Mouse (Mus musculus): ENCODE results near the gene Psmd12.

DNA sequence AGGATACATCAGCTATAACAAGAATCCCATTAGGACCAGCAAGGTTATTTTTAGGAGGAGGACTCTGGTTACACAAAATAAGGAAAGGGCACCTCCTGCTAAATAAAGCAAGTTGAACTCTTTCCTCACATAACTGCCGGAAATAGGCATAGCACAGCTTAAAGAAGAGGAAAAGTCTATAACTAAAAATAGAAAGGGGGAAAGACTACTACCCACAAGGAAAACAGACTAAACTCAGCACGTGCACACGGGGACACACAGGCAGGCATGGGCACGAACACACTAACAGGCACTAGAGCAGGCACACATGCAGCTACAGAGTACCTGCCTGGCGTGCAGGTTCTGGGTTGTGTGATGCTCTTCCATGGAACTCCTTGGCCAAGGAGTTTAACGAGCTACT is 32.6 kb upstream of the Psmd12 start:
- TF ChIP-seq CTCF (conservative IDR thresholded peaks at IDR 0.05; ENCODE audit: low read length) (no peak), POU5F1 (IDR thresholded peaks at IDR 0.05; ENCODE audit: borderline replicate concordance, low read length) (no peak), NANOG (IDR thresholded peaks at IDR 0.05; ENCODE audit: borderline replicate concordance, low read length) (no peak)

All from E14TG2a.4 (cell line).